Mouse (Mus musculus): ENCODE results near the gene Plekha5.
"Not testable (repeated sequence)": the region's sequence is repeated elsewhere in the genome, so short reads cannot be mapped to it uniquely, and the experiment has no call there.

The Plekha5 gene

DNA sequence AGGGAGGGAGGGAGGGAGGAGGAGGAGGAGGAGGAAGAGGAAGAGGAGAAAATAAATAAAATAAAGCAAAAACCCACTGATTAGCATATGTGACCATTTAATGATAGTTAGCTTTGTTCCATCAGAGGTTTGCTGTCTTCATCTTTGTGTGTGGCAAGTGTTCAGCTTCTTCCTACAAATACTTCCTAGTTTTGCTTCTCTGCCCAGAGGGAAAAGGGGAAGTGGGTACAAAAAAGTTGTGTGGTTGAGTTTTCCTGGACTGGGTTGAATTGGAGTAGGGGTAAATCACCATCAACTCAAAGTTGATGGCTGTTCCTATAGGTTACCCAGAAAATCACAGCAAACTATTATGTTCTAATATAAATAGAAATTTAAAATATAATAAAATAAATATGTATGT is 65.7 kb downstream of the Plekha5 start:
- no peak for DNase-seq (ENCODE audit: extremely low spot score, low spot score)

DNA sequence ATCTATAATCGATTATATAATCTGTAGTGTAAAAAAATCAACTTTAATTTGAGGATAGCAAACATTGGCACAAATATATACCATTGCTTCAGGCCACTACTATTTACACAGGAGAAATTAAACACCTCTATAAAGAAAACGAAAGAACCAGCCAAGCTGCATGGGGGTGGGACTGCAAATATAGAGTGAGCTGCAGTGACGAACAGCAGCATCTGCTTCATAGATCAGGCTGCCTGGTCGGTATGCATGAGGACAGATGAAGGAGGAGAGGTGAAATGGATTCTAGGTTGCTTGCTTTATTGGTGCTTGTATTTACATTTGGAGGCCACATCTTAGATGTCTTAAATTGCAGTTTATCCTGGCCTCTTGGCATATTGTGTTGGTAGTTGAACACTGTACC is 66.4 kb downstream of the Plekha5 start:
- no peak for DNase-seq (ENCODE audit: extremely low spot score, low spot score)

DNA sequence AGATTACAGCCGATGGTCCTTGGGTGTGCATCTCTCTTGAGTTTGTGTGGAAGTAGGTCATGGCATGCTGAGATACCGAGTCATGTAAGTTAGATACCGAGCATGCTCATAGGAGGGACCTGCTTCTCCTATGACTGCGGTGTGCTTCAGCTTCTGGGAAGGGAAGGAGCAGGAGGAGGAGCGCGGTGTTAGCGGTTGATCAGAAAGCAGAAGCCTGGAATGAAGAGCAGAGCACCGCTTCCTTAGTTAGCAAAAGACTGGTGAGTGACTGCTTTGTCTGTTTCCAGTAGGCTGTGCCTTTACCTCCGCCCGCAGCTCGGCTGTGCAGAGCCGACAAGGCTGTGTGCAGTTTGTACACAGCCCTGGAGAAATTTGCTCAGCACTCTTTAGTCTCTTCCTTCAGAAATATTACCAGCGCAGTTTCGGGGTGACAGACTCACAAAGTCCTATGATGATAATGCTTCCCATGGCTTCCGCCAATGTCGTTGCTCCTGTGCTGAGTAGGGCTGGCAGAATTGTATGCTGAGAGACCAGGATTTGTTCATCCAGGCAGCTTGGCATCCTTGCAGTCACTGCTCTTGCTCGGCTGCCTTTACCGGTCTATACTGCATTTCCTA is 67.2 kb downstream of the Plekha5 start:
- DNase-seq (ENCODE audit: extremely low spot score, low spot score): no peak

DNA sequence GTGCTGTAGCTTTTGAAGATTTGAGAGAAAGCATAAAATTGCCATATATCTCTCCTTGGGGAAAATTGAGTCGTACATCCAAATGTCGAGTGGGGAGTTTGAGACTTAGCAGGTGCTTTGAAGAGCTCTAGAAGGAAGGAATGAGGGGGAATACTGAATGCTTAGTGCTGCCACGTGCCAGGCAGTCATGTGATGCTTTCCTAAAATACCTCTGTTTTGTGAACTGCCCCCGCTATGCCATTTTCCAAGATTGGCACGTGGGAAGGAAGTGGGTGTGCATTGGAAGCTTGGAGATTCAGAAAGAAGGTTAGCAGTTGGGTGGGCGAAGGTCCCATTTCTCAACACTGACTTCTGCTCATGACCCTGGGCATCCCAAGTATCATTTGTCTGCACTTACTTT is 68.2 kb downstream of the Plekha5 start:
- DNase-seq (ENCODE audit: extremely low spot score, low spot score): no peak

DNA sequence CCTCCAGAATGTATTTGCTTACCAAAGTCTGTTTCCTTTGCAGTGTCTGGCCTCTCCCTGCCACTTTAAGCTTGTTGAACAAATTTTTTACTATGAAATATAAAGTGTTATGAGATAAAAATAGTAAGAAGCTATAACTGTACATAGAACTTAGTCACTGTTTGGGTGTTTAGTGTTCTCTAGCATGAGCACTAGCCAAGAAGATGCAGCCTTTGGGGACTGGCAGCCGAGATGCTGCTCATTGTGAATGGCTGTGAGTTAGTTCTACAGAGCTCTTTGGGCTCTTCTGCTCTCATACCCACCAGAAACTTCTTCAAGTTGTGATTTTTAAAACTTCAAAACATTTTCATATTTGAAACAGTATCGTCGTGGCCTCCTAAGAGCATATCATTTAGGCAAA is 74.2 kb downstream of the Plekha5 start:
- DNase-seq (ENCODE audit: extremely low spot score, low spot score): no peak

DNA sequence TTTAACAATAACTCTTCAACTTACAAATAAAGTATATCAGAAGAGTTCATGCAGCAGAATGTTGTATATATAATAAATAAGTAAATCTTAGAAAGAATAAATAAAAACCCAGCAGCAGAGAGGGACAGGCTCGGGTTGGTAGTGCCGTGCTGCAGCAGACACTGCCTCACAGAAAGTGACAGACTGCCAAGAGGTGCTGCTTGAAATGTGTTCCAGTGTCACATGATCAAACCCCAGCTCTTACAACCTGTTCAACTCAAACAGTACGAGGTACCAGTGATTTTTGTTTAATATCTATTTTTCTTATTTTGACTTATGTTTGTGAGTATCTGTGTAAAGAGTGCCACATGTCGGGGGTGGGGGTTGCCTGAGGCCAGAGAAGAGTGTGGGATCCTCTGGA is 75.1 kb downstream of the Plekha5 start:
- no peak for DNase-seq (ENCODE audit: extremely low spot score, low spot score)

DNA sequence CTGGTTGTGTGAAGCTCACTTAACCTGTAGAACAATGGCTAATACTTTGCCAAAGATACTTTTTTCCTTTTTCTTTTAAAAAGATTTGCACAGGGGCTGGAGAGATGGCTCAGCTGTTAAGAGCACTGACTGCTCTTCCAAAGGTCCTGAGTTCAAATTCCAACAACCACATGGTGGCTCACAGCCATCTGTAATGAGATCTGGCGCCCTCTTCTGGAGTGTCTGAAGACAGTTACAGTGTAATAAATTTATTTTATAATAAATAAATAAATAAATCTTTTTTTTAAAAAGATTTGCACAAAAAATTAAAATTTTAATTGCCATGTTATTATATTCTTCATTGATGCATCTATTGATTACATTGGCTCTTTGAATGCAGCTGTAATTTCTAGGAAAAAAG is 77.0 kb downstream of the Plekha5 start:
- not testable (repeated sequence) for DNase-seq (ENCODE audit: extremely low spot score, low spot score)

DNA sequence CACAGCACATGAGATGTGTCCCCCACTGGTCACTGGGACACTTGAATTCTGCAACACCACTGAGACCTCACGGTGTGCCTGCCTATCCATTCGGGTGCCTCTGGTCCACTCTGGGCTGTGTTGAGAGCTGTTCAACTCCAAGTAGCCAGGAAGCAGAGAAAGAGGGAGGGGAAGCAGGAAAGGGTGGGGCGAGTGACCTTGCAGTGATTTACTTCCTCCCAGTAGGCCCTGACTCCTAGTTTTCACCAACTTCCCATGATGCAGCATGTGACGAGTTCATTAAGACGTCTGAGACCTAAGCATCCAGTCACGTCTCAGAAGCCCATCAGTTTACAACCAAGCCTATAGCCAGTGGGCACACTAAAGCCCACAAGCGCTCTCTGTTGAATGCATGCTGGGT is 78.0 kb downstream of the Plekha5 start:
- no peak for DNase-seq (ENCODE audit: extremely low spot score, low spot score)

DNA sequence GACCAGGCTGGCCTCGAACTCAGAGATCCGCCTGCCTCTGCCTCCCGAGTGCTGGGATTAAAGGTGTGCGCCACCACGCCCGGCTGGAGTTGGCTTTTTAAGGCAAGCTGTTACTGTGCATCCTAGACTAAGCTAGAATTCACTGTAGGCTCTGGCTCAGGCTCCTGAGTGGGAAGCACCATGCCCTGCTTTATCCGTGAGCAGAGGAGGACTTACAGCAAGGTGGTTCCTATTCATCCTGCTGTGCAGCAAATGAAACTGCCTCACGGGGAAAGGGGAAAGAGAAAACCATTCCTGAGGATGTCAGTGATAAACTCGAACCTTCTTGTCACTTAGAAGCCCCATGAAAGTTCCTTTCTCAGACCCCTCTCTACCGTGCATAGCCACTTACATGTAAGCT is 80.9 kb downstream of the Plekha5 start:
- DNase-seq (ENCODE audit: extremely low spot score, low spot score): no peak

DNA sequence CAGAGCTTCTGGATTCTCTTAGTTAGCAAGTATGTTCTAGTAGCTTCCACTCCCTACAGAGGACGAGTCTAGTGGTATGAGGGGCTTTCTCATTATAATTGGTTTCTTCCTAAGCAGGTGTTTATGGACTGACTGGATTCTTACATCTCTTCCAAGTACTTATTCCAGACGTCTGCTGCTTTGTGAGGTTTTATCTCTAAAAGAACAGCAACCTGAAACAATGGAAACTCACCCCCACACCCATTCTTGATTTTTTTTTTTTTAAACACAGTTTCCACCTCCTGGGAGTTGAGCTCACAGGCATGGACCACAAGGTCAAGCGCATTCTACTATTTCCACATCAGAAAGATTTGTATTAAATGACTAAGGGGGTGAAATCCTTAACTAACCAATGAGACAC is 83.8 kb downstream of the Plekha5 start:
- DNase-seq (ENCODE audit: extremely low spot score, low spot score): no peak

DNA sequence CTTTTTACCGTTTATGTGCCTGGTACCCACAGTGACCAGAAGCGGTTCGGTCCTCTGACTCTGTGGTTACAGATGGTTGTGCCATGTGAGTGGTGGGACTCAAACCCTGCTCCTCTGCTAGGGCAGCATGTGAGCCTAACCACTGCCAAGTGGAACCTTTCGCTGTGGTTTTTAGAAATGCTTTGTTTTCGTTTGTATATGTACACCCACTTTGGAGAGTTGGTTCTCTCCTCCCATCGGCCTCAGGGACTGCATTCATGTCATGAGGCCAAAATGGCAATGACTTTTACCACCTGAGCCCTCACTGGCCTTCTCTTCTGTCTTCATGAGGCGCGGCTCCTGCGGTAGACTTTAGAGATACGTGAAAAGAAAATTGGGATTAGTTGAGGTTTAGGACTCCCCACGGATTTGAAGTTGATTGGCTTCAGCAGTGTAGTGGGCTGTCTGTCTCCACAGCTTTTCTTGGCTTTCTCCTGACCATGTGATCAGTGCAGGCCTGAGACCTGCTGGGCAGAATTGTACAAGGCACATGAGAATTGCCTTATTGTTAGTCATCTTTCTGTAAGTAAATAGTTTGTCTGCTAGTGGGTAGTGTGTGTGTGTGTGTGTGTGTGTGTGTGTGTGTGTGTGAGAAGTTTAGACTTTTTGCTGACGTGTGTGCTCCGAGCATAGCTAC is 84.8 kb downstream of the Plekha5 start:
- no peak for DNase-seq (ENCODE audit: extremely low spot score, low spot score)

DNA sequence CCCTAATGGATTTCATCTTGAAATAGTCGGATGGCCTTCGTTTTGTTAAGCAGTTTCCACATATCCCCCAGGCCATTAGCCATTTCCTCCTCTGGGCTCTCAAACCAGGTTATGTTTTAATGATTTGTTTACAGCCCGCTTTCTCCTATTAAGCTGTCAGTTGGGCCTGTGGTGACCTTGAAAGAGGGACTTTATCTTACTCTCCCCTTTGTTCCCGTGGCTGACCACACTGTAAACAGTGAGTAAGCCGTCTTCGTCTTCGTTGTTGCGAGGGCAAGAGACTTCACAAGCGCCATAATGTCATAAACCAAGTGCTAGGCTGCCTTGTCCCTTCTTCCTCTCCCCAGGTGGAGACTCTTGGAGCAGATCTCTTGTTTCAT is 85.3 kb downstream of the Plekha5 start:
- no peak for DNase-seq (ENCODE audit: extremely low spot score, low spot score)

DNA sequence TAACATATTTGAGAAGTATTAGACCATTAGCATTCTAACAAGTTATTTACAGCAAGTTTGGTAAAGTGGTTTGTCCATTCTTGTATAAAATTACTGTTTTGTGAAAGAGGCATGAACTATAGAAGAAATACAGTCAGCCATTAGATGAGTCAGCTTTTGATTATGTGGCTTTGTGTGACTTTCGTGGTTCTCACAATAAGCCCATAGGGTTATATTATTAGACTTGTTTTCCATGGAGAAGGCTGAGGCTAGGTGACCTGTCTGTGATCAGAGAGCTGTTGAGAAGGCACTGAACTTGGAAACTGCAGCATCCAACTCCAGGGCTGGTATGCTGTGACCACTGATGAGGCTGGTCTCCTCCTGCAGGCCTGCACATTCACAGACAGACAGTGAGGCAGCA is 88.2 kb downstream of the Plekha5 start:
- DNase-seq (ENCODE audit: extremely low spot score, low spot score): no peak

DNA sequence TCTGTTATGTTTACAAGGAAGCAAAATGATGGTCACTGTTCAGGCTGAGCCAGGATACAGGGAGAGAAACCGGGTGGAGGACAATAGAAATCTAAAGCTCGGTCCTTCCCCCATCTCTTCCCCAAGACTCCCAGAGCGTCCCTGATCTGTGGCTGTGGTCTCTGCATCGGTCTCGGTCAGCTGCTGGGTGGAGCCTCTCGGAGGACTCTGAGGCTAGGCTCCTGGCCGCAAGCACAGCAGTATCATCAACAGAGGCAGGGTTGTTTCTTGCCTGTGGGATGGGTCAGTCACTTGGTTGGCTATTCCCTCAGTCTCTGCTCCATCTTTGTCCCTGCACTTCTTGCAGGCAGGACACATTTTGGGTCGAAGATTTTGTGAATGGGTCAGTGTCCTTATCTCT is 88.6 kb downstream of the Plekha5 start:
- no peak for DNase-seq (ENCODE audit: extremely low spot score, low spot score)

DNA sequence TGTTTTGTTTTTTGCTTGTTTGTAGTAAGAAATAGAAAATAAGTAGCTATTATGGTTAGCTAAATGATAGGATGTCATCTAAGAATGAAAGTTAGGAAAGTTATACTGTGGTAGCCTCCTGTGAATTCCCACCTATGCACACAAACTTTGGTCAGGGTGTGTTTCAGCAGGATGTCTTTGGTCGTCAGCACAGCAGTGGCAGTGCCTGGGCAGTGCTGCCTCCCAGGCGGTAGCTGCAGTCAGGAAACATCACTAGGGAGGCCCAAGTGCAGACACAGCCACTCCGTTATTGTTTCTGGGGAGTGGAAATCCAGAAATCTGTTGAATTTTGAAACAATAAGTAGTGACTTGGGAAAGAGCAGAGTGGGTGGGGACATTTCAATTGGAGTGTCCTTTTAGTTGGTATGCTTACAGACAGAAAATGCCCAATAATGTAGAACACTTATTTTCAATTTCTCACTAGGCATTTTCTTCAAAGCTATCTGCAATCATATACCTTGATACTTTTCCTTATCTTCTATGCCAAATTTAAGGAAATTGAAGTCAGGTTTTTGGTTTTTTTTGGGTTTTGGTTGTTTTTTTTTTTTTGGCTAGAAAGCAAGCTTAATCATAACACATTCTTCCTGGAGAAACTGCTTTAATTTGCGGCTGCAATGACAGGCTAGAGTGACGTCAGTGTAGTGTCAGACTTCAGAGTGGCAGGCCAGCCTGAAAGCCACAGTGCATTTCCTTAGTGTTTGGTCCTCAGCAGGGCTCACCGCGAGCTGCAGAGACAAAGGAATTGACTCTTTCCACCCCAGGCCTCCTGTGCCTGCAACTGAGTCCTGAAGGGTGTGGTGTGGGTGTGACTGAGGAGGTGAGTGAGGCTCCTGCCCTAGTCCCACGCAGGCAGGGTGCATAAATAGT is 90.6 kb downstream of the Plekha5 start:
- DNase-seq (ENCODE audit: extremely low spot score, low spot score): no peak

DNA sequence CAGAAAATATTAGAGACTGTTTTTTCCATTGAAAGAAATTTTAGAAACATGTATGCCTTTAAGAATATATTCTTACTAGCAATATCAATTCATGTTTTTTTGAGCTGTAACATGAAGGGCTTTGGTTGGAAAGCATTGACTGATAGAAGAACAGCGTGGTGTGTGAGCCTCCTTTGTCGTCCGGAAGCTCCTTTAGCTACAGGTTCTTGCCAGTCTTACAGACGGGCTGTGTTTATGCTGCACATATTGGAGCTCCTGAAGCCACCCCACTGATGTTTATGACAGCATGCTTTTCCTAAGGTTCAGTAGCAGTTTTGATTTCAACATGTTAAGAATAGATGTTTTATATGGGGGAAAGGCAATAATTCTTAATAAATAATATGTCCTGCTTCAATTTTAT is 91.7 kb downstream of the Plekha5 start:
- DNase-seq (ENCODE audit: extremely low spot score, low spot score): no peak

DNA sequence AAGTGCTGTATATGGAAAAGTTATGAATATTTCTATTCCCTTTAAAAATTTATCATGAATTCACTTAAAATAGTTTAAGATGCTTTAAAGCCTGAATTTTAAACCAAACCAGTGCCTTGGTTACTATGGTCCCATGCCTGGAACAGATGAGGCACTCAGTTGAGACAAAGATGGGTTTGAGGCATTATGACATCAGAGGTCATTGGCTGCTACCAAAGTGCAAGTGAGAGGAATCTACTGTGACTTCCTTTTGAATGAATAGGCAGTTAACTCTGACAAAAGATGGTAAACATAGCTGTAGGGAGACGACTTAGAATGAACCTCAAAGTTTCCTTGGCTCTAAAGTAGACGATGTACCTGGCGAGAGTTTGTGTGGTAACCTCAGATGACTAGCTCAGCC is 92.3 kb downstream of the Plekha5 start:
- DNase-seq (ENCODE audit: extremely low spot score, low spot score): no peak

DNA sequence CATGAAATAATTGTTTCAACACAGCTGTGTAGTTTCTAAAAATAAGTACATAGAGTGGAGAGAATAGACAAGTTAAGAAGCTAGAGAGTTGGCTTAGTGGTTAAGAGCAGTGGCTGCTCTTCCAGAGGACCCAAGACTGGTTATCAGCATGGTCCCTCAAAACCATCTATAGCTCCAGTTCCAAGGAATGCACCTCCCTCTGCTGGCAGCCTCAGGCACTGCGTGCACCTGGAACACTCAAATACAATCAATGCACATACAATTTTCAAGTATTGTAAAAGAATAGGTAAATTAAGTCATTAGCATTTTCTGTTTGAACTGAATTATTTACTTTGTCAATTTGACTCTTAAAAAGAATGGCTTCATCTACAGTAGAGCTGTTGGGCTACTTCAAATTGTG is 93.3 kb downstream of the Plekha5 start:
- DNase-seq (ENCODE audit: extremely low spot score, low spot score): no peak

DNA sequence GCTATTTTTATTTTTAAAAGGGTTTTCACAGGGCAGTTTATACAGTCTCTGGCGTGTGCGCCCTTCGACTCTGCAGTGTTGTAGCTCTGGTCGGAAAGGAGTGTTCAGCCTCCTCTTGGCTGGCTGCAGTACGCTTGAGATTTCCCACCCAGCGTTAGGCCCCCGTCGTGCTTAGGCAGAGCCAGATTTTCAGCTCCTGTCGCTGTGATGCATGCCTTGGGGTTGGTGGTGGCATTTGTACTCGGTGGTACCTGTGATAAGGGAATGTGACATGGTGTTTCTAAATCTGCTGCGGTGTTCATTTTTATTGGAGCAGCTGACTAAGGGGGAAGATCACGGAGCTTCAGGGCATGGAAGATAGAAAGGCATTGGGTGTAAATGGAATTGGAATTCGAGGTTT is 95.2 kb downstream of the Plekha5 start:
- no peak for DNase-seq (ENCODE audit: extremely low spot score, low spot score)

DNA sequence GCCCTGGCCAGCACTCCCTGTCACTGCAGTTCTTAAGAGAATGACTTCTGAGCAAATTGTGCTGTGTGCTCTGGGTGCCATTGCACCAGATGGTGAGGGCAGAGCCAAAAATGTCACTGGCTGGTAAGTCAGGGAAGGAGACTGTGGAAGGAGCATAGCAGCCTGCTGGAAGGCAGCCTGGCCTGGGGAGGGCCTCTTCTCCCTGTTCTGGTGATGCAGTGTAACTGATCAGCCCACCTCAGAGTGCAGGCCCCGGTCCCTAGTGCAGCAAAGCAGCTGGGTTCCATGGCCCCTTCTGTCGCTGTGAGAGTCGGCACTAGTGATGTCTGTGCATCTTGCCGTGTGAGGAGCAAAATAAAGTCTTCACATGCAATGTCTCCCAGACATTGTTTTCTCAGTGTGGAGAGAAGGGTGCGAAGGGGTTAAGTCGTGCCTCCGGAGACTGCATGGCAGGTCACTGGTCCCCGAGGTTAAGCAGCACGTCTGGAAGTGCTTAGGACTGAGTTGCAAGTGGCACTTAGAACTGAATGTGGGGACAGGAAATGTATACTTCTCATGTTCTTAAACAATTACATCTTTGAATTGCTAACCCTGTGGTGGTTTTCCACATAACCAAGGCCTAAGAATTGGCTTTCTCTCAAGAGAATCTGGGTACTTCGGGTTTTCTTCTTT is 95.8 kb downstream of the Plekha5 start:
- no peak for DNase-seq (ENCODE audit: extremely low spot score, low spot score)

DNA sequence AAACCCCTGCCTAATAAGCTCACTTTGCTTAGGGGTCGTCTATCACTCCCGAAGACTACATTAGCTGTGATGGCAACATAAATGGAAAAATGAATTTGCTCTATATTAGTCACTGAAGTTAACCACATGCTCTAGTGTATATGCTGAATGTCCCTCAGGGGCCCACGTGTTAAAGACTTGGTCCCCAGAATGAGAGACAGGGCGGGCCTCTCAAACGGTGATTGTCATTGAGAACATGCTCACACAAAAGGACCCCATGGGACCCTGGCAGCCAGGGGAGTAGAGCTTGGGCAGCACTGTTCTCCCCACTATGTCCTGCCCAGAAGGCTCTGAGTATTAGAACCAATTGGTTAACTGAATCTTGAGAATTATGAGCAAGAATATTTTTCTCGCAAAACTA is 97.1 kb downstream of the Plekha5 start:
- no peak for DNase-seq (ENCODE audit: extremely low spot score, low spot score)

DNA sequence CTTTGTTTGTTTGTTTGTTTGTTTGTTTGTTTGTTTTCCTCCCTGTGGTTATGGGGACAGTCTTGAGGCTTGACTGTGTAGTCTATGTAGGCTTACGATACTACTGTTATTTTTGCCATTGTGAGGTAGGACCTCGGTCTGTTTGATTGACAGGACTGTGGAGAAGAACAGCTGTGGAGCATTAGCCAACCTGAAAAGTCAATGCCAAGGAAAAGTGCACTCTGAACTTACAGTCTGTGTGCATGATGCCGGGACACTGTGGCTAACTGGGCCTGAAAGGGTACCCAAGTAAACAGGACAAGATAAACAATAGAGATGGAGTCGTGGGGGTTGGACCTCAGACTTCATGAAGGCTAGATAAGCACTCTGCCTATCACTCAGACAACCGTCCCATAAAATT is 98.0 kb downstream of the Plekha5 start:
- DNase-seq (ENCODE audit: extremely low spot score, low spot score): no peak
